Mouse (Mus musculus) kidney, adult 9 months (tissue): Measurements from ENCODE around the gene Xylt1.

ENCODE experiments used
- DNase-seq: peaks from one replicate; pipeline ENCODE4 v3.0.0; 2022

Xylt1 gene

DNA sequence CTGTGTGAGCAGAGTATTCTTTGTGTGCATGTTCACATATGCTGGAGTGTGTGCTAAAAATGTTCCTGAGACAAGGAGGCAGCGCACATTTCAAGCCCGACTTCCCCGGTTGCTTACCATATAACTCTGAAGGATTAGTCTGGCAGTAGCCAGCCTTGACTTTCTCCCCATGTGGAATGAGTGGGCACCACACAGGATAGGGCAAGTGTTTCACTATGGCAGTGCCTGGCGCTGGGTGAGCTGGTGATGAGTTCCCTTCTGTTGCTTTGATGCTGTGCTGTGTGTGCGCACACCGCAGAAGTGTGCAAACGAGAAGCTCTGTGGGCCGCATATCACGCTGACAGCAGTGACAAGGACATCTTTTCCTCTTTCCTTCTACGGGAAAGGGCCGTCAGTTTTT is 56.1 kb downstream of the Xylt1 start:
- no peak for DNase-seq

- DNase-seq: peak; percentile 79
These were observed 60.2 kb downstream of the Xylt1 start for GRCm38 (mm10) chr7:117440994-117441393.

GRCm38 (mm10) chr7:117442639-117443038 is 61.9 kb downstream of the Xylt1 start:
- no peak for DNase-seq

DNA sequence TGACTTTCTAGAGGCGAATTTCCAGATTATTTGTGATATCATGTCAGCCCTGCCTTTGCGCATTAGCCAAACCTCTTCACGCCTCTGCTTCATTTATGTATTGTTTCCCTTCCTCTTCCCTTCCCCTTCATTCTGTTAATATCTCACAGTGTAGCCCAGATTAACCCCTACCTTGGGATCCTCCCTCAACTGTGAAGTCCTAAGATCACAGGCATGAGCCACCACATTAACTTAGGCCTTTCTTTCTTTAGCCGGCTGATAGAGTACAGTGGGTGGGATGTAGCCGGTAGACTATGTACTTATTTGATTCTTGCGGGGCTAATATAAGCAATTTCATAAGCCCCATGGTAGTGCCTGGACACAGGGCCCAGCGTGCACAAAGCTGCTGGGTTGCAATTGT is 62.4 kb downstream of the Xylt1 start:
- peak; percentile 81 for DNase-seq

DNA sequence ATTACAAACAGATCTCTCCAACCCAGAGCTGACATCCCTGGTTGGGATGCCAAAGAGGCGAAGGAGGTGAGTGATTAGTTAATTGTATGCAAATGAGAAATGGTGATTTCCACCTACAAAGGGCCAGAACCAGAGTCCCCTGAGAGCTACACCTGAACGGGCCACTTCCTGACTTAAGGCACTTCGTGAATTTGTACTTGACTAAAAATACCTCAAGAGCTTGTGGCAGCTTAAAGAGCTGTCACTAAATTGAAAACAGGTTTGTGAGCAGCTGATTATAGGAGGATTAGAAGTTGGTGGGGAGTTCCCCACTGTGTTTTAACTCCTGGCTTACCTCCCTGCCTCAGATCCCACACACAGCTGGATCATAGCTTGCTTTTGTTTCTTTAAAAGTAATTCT is 64.7 kb downstream of the Xylt1 start:
- DNase-seq: no peak

DNA sequence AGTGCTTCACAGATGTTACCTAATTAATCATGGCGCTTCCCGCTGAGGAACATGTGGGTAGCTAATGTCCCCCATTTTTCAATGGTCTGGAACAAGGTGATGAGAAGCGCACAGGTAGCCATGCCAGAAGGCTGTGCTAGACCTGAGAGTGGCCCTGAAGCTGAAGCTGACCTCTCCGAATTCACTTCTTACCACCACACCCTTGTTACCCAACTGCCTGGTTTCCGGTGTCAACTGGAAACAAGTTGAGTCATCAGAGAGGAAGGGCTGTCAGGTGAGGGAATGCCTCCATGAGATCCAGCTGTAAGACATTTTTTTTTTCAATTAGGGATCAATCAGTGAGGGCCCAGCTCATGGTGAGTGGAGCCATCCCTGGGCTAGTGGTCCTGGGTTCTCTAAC is 68.8 kb downstream of the Xylt1 start:
- no peak for DNase-seq

DNA sequence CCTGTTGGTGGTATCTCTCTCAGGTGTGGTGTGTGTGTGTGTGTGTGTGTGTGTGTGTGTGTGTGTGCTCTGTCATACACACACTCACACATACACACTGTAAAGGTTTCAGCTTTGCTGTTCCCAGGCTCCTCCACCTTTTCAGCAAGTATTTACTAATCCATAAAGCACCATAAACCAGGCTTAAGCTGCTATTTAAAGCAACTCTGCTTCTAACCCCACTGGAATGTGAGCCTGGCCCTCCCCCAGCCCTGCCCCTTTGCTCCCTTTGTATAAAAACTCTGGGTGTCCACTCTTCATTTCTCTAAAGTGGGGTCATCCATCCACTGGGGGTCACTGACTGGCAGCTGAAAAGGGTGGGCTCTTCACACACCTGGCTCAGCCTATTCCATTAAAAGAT is 70.4 kb downstream of the Xylt1 start:
- DNase-seq: no peak

GRCm38 (mm10) chr7:117452269-117452668 is 71.5 kb downstream of the Xylt1 start:
- DNase-seq: no peak

DNA sequence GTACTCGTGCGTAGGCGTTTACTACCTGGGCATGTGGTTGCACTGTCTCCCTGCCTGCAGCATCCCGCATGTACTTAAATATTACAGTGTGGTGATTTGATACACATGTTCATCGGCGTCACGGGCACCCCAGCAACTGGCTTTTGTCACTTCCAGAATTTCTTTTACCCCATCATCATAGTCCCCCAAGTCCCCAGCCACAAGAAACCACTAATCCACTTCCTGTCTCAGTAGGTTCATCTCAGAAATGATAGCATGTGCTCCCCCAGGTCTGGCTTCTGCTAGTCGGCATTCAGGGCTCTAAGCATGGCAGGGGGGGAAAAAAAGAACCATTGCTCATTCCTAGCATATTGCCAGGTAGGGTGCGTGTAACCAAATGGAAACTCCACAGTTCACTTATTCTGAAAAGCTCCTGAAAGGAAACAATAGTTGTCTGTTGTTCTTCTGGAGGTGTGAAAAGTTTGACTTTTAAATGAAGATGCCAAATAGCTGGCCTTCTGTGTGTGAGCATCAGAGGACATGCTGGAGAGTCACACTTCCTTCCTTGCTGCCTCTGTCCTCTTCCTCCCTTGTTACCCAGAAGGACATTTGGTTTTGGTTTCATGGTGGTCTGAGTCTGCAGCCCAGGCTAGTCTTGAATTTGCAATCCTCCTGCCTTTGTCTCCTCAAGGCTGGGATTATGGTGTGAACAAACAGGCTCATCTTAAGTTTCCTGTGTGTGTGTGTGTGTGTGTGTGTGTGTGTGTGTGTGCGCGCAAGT is 74.2 kb downstream of the Xylt1 start:
- DNase-seq: no peak

DNA sequence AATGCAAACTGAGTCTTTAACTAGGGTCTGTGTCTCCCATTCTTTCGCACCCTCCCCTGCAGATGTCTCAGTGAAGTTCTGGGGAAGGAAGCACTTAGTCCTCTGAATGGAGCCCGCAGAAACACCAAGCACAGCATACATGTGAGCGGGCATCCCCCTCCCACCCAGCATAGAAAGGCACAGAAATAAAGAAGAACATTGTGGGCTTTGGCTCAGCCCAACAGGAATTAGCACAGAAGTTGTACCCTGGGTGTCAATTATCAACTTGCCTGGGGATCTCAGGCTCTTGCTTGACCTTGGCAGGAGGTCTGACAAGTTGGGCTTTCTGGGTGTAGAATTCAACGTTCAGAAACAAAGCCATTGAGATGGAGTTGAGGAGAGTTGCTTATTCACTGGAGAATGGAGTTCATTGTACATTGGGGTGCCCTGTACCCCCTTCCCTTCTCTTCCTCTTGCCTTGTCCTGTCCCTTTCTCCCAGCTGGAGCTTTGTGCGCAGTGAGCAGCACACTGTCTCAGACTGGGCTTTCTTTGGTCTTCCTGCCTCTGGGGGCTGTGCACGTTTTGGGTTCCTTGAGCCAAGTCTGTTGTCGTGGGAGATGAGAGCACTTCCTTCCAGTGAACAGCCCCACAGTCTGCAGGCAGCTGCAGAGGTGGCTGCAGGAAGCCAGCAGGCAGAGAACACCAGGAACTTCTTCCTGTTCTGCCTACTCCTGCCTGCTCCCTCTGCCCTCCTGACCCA is 81.6 kb downstream of the Xylt1 start:
- DNase-seq: peak; percentile 63

- DNase-seq: no peak
These were observed 84.2 kb downstream of the Xylt1 start for GRCm38 (mm10) chr7:117464956-117465355.

DNA sequence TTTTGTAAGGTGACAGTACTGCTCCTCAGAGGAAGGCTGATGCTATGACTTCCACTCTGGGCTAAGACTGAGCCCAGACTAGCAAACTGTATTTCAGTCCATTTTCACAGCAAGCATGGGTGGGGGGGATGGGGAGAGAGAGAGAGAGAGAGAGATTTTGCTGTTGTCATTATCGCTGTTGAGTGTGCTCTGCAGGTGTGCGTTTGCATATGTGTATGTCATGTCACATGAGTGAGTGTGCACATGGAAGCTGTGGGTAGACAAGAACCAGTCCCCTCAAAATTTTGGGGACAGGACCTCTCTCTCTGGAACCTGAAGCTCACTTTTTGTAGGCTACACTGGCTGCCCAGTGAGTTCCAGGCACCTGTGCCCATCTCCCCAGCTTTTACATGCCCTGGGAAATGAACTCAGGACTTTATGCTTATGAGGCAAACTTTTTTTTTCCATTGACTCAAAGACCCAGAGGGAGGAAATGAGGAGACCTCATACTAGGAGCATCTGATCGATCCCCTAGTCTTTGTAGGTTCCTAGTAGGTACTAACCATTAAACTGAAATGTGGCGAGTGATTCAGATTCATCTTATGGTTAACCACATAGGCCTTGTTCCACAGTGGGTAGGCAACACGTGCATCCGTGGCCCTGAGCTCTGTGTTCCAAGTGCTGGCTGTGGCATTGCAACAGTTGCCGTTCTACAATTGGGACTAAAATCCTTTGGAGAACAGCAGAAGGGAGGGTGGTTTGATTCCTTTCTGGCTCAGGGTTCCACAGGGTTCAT is 85.4 kb downstream of the Xylt1 start:
- no peak for DNase-seq

DNA sequence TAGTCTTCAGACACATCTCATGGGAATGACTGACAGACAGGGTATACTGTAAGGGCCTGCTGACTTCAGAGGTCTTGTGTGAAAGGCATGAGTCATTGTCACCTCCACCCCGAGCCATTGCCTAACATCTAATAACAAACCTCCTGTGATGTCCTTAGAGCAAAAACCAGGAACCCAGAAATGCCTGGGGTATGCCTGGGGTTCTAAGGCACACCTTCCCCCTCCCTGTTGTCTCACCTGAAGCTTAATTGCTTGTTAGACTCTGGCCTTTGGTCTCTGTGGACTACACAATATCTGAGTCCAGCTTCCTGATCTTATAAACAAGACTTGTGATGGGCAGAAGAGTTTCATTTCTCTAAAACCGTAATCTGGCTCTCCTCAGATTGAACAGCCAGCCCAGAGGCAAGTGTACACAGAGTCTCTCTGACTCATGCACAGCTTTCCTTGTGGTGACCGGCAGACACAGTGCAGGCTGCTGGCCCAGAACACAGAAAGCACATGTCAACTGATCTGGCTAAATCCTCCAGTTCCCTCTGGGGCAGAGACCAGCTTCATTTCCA is 89.5 kb downstream of the Xylt1 start:
- peak; percentile 33 for DNase-seq

- DNase-seq: no peak
These were observed 91.4 kb downstream of the Xylt1 start for GRCm38 (mm10) chr7:117472055-117472780.

DNA sequence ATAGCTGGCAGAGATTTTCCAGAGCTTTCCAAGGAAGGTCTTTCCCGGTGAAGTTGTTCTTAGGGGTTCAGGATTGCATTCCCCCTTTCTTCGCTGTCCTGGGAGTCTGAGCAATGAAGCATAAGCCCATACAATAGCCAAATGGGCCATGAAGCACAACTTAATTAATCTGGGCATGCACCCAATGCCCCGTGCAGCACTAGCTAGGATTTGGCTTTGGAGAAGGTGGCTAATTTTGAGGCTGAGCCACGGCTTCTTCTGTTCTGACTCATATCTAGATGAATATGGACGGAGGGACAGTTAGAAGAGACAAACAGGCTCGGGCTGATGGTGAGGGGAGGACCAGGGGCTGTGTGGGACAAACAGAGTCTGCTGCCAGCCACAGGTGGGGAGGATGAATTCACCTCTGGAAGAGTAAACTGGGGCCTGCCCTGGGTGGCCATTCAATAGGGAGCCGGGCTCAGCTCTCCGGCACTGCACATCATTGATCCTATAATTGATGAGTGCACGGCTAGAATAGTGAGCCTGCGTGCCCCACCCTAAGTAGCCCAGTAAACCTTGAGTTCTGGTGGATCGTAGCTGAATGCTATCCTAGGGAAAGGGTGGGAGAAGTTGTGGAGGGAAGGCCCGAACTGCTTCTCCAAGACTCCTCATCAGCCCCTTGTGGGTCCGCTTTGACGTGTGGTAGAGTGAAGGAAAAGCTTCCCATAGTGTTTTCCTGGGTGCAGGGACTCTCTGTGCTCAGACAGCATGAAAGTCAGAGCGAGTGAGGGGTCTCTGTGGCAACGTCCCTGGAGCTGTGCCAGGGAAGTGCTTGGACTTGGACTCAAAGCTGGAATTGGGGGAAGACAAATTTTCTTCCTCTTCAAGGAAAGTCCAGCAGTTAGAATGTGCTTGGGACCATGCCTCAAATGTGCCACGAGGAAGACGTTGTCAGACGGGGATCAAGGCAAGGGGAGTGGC is 92.3 kb downstream of the Xylt1 start:
- no peak for DNase-seq

- no peak for DNase-seq
These were observed 93.5 kb downstream of the Xylt1 start for GRCm38 (mm10) chr7:117474302-117474701.

DNA sequence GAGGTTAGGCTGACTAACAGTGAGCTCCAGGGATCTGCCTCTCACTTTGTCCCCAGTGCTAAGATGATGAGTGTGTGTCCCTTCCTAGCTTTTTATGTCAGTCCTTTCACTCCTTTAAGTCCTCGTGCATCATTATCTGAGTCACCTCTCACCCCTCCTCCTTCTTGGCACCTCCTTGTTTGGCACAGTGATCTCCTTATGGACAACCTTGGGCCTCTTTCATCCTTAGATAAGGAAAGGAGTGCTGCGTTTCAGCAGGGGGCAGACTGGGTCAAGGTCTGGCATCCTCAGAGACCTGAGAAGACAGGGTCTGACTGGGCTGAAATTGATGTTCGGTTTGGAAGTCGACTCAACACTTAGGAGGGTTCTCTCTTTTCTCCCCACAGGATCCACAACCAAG is 94.3 kb downstream of the Xylt1 start:
- no peak for DNase-seq

DNA sequence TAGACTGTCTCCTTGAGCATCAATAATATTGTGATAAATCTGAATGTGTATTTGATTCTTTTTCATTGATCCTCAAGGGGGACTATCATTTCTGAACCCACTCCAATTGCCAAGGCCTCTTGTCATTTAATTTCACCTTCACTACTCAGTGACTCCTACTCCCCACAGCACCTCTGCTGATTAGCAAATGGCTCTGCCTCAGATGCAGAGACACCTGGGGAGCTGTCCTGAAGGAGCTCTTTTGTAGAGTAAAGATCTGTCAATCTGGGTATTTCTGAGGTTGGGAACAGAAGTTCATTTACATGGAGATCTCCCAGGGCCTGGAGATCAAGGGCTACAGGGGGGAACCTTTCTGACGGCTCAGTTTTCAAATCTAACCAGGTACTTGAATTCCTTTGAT is 98.2 kb downstream of the Xylt1 start:
- DNase-seq: no peak

DNA sequence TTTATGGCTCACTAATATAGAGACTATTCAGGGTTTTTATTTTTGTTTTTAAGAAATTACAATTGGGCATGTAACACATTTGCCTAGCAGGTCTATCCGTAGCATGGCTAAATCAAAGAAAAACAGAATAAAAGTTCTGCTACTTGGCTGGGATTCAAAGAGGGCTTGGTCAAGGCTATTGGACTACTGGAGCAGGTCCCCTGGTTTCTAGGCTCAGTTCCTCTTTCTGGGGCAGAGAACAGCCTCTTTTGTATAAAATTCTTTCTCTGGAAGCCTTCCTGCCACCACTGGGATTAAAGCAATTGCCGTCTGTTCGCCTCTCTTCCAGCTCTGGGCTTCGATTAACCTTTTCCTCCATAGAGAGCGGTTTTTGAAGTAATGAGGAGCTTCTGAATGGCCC is 100.1 kb downstream of the Xylt1 start:
- DNase-seq: no peak

DNA sequence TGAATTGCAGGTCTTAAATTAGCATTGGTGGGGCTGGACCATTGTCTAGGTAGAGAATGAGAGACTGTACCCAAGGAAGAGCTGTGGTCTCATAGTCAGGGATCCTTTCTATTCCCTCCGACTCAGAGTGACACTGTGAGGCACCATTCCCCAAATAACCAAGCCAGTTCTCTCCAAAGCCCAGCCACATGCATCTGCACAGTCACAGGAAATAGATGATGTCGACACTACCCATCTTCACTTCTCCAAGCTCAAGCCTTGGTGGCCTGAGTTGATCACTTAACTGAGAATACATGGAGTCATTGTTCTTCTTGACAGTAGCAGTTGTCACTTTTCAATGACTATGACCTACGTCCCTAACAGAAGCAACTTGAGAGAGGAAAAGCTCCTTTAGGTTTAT is 100.6 kb downstream of the Xylt1 start:
- no peak for DNase-seq

DNA sequence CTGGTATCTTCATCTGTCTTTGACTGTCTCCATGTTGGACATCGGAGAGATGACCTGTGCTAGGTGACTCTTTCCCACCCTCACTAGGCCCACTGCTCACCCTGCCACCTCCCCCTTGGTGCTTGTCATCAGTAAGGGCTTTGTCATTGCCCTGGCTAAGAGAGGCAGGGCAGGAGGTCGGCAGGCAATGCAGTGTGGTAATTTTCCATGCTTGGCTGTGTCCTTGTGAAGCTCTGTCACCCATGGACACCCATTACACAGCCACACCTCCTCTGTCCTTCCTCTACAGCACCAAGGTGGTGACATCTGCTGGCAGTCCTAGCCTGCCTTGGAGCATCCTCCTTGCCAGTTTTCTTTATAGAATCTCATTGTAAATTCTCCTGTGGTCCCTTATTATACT is 101.9 kb downstream of the Xylt1 start:
- DNase-seq: no peak

DNA sequence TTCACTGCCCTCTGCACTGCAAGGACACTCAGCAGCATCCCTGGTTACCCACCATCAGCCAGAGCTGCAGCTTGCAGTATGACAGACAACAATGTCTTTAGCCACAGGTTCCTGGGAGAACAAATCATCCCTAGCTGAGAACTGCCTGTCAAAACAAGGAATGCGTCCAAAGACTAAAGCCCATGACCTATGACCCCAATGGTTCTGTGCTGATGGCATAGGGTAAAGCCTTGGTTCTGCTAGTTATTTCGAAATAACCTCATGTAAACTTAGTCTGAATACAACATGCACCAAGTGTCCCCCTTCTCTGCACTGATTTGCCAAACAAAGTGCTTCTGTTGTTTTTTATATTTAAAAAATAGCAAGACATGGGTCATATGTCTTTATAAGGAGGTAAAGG is 103.8 kb downstream of the Xylt1 start:
- no peak for DNase-seq
